Mouse (Mus musculus) midbrain, embryonic 16.5 days (tissue): ENCODE results near the gene Nup188. TPM values are rescaled to one million over a fixed set of nuclear protein-coding genes. Genes with fewer than 3 reads are reported as not detected.

Experiments
- ATAC-seq: fragments of 200-750 bp; cut with Nextera tagmentation; 2 replicates; pipeline ENCODE4 v1.8.0; 2017; ENCODE audit warnings: moderate TSS enrichment
- H3K27ac ChIP-seq: fragments of 300-500 bp; sonication (generic); 2 replicates; pipeline ENCODE4 v1.5.1; 2014; ENCODE audit warnings: mild to moderate bottlenecking, low read length, mixed read lengths
- H3K27me3 ChIP-seq: fragments of 300-500 bp; sonication (generic); 2 replicates; pipeline ENCODE4 v1.6.1; 2014; ENCODE audit warnings: low read depth, low read length, mixed read lengths; ENCODE audit not compliant: control insufficient read depth, insufficient read depth
- H3K36me3 ChIP-seq: fragments of 300-500 bp; sonication (generic); 2 replicates; pipeline ENCODE4 v1.6.1; 2014; ENCODE audit warnings: mild to moderate bottlenecking, low read length, moderate library complexity, mixed read lengths; ENCODE audit not compliant: control insufficient read depth, insufficient read depth
- H3K4me1 ChIP-seq: fragments of 300-500 bp; sonication (generic); 2 replicates; pipeline ENCODE4 v1.6.1; 2014; ENCODE audit warnings: mild to moderate bottlenecking, low read length, mixed read lengths; ENCODE audit not compliant: control insufficient read depth, insufficient read depth
- H3K4me2 ChIP-seq: fragments of 300-500 bp; sonication (generic); 2 replicates; pipeline ENCODE4 v1.6.1; 2014; ENCODE audit warnings: mild to moderate bottlenecking, low read length, mixed read lengths
- H3K4me3 ChIP-seq: fragments of 300-500 bp; sonication (generic); 2 replicates; pipeline ENCODE4 v1.5.1; 2014; ENCODE audit warnings: low read depth, mild to moderate bottlenecking, low read length, moderate library complexity, mixed read lengths
- H3K9ac ChIP-seq: fragments of 300-500 bp; sonication (generic); 2 replicates; pipeline ENCODE4 v1.6.1; 2014; ENCODE audit warnings: low read depth, low read length, mixed read lengths
- H3K9me3 ChIP-seq: fragments of 300-500 bp; sonication (generic); replicated peaks from 2 replicates; pipeline ENCODE4 v1.6.1; 2014; ENCODE audit warnings: mild to moderate bottlenecking, low read length, mixed read lengths; ENCODE audit not compliant: control insufficient read depth, poor library complexity, severe bottlenecking
- WGBS: fragments of 180-500 bp; shearing (Covaris S2); extraction: QIAGEN DNeasy Blood & Tissue Kit; methylation state at CpG from one replicate; pipeline ENCODE4 v1.1.7; 2014; 5-methylcytosine and 5-hydroxymethylcytosine counted together
- polyA plus RNA-seq: library from polyadenylated mRNA; unstranded; fragments of >200 nt; fragmentation: Nextera tagmentation; extraction: Ambion mirVana; gene quantifications from 2 replicates; pipeline ENCODE4 v1.2.1, GENCODE M21; 2015

The Nup188 gene
- polyA plus RNA-seq, 1 experiment from 2014 or later = 18.9 TPM

DNA sequence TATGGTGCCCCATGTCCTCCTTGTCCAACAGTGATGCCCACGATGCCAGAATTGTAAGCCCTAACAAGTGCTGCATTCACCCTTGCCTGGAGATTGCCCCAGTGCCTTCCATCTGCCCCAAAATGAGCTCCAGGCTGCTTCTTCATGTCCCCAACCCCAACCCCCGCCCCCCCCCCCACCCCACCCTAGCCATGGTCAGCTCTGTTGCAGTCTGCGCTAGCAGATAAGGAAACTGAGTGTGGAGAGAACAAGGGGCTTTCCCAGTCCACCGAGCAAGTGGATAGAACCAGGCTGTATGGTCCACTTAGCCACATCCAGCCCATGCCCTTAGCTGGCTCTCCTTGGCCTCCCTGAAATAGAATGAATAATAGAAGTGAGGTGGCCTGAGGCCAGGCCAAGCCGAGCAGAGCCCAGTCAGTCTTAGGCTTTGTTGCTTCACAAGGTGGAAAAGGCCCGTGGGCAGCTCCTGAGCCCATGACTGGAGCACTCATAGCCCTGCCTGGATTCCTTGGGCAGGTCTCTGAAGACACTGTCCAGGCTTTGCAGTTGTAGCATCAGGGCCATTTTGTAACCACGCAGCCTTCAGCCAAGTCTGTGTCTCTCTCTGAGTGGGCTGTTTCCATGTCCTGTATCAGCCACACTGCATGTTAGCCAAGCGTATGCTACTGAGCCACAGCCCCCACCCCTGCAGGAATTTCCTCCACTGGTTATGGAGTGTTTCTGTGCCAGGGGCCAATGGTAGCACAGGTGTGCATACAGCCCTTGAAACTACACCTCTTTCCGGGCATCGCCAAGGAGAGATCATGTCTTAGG lies 94.6 kb downstream of the Nup188 start:
- WGBS = 93% methylated on average over 10 of the region's 10 CpGs
- no peak overlapping the region for H3K4me2 ChIP-seq
- no peak overlapping the region for H3K4me3 ChIP-seq
- no peak for ATAC-seq
- H3K9ac ChIP-seq = no peak overlapping the region
- H3K9me3 ChIP-seq = no peaks in the 10 kb centered on the region
- no peaks in the 10 kb centered on the region for H3K27me3 ChIP-seq
- H3K27ac ChIP-seq = no peak overlapping the region
- no peaks in the 10 kb centered on the region for H3K4me1 ChIP-seq
- H3K36me3 ChIP-seq = peaks cover 42% of the 10 kb centered on the region

DNA sequence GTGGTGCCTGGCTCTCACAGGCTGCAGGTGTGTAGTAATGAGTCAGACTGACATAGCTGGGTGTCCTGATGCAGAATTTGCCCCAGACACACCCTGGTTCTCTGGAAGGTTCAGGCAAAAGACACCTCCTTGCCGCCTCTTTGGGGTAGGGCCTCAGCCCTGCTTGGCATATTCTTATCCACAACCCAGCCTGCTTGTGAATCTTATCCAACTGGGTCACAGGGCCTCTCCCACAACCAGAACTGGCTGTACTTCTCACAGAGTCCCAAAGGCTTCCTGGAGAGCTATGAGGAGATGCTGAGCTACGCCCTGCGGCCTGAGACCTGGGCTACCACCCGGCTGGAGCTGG lies 95.2 kb downstream of the Nup188 start:
- no peak overlapping the region for H3K9ac ChIP-seq
- H3K27me3 ChIP-seq = no peaks in the 10 kb centered on the region
- no peaks in the 10 kb centered on the region for H3K4me1 ChIP-seq
- WGBS = 96% methylated on average over 4 of the region's 4 CpGs
- no peak for ATAC-seq
- H3K4me2 ChIP-seq = no peak overlapping the region
- no peaks in the 10 kb centered on the region for H3K9me3 ChIP-seq
- H3K27ac ChIP-seq = no peak overlapping the region
- no peak overlapping the region for H3K4me3 ChIP-seq
- H3K36me3 ChIP-seq = peaks cover 36% of the 10 kb centered on the region

DNA sequence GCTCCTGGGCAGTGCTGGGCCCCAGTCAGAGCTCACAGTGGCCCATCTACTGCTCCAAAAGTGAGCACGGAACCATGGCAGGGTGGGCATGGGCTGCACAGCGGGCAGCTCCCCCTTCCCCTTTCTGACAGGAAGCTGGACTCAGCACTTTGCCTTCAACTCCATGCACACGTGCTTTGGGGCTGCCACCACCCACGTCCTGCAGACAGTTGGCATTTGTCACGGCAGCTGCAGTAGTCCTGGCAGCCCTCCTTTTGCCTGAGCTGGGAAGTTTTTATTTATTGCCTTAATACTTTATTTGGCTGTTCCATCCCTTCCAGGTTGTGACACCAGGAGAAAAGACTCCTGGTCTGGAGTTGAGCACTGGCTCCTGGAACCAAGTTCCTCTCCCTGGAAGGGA lies 98.6 kb downstream of the Nup188 start:
- no peak overlapping the region for H3K4me2 ChIP-seq
- H3K27ac ChIP-seq = no peak overlapping the region
- peaks cover 20% of the 10 kb centered on the region for H3K36me3 ChIP-seq
- H3K9me3 ChIP-seq = no peaks in the 10 kb centered on the region
- ATAC-seq = no peak
- H3K9ac ChIP-seq = no peak overlapping the region
- H3K4me3 ChIP-seq = no peak overlapping the region
- 90% methylated on average over 5 of the region's 5 CpGs for WGBS
- H3K27me3 ChIP-seq = no peaks in the 10 kb centered on the region
- H3K4me1 ChIP-seq = no peaks in the 10 kb centered on the region

GRCm38 (mm10) chr2:30385591-30385990 lies 99.4 kb downstream of the Nup188 start:
- ATAC-seq = no peak
- peaks cover 16% of the 10 kb centered on the region for H3K36me3 ChIP-seq
- no peak overlapping the region for H3K4me2 ChIP-seq
- H3K4me3 ChIP-seq = no peak overlapping the region
- H3K4me1 ChIP-seq = no peaks in the 10 kb centered on the region
- no peaks in the 10 kb centered on the region for H3K27me3 ChIP-seq
- no peak overlapping the region for H3K9ac ChIP-seq
- H3K27ac ChIP-seq = no peak overlapping the region
- no peaks in the 10 kb centered on the region for H3K9me3 ChIP-seq
- WGBS = 90% methylated on average over 4 of the region's 4 CpGs

DNA sequence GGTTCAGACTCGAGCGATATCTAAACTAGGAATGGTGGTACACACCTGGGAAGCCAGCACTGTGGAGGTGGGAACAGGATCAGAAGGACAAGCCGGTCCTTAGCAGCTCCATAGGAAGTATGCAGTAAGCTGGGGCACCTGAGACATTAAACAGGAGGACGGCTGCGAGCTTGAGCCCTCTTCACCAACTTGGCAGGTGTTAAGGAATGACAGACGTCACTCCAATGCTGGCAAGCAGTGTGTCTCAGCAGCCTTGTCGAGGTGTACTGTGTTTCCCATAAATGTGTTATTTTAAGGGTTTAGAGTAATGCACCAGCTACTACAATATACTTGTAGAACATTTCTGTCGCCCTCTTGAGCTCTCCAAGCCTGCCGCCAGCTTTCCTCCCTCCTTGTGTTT lies 100.7 kb downstream of the Nup188 start:
- H3K9ac ChIP-seq = no peak overlapping the region
- no peaks in the 10 kb centered on the region for H3K27me3 ChIP-seq
- peaks cover 3% of the 10 kb centered on the region; the same call in 1 of the 2 replicates for H3K4me1 ChIP-seq
- 88% methylated on average over 9 of the region's 9 CpGs for WGBS
- no peak overlapping the region for H3K27ac ChIP-seq
- ATAC-seq = no peak
- no peaks in the 10 kb centered on the region for H3K9me3 ChIP-seq
- no peak overlapping the region for H3K4me2 ChIP-seq
- no peak overlapping the region for H3K4me3 ChIP-seq
- H3K36me3 ChIP-seq = peaks cover 8% of the 10 kb centered on the region

GRCm38 (mm10) chr2:30389000-30389399 lies 102.8 kb downstream of the Nup188 start:
- no peaks in the 10 kb centered on the region for H3K9me3 ChIP-seq
- no peak overlapping the region for H3K27ac ChIP-seq
- peaks cover 6% of the 10 kb centered on the region for H3K36me3 ChIP-seq
- no peak overlapping the region for H3K4me3 ChIP-seq
- H3K4me2 ChIP-seq = no peak overlapping the region
- peaks cover 13% of the 10 kb centered on the region for H3K4me1 ChIP-seq
- no peaks in the 10 kb centered on the region for H3K27me3 ChIP-seq
- H3K9ac ChIP-seq = no peak overlapping the region
- 95% methylated on average over 2 of the region's 2 CpGs for WGBS
- no peak for ATAC-seq

DNA sequence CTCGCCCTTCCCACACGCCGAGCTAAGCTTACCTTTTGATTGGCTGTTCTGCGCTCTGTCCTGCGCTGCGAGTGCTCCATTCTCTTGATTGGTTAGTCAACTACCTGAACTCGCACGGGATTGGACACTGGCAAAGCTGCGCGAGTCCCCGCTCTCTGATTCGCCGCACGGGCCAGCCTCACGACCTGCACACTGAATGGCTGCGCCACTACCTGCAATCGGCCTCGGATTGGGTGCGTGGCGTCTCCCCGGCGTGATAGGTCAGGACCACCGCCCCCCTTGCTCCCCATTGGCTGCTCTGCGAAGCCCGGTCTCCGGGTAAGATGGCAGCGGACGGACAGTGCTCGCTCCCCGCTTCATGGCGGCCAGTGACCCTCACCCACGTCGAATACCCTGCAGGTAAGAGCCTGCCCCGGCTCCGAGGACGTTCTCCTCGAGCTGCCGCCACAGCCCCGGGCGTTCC lies 105.9 kb downstream of the Nup188 start, which contains the start of gene Dolpp1:
Gene Dolpp1 (plus strand): TSS at position 141 of the 463 bp plus-strand sequence.
- Histone ChIP-seq H3K4me1 (peaks cover 17% of the 10 kb centered on the region), H3K9ac (peak within 1 kb of the TSS; percentile 61), H3K4me3 (peak within 1 kb of the TSS; percentile 82), H3K9me3 (no peaks in the 10 kb centered on the region), H3K4me2 (peak within 1 kb of the TSS; percentile 68), H3K36me3 (peaks cover 7% of the 10 kb centered on the region; the same call in 1 of the 2 replicates), H3K27ac (peak within 1 kb of the TSS; percentile 95), H3K27me3 (no peaks in the 10 kb centered on the region)
- under 1% methylated on average over 40 of the region's 40 CpGs for WGBS
- ATAC-seq = peak; percentile 99

DNA sequence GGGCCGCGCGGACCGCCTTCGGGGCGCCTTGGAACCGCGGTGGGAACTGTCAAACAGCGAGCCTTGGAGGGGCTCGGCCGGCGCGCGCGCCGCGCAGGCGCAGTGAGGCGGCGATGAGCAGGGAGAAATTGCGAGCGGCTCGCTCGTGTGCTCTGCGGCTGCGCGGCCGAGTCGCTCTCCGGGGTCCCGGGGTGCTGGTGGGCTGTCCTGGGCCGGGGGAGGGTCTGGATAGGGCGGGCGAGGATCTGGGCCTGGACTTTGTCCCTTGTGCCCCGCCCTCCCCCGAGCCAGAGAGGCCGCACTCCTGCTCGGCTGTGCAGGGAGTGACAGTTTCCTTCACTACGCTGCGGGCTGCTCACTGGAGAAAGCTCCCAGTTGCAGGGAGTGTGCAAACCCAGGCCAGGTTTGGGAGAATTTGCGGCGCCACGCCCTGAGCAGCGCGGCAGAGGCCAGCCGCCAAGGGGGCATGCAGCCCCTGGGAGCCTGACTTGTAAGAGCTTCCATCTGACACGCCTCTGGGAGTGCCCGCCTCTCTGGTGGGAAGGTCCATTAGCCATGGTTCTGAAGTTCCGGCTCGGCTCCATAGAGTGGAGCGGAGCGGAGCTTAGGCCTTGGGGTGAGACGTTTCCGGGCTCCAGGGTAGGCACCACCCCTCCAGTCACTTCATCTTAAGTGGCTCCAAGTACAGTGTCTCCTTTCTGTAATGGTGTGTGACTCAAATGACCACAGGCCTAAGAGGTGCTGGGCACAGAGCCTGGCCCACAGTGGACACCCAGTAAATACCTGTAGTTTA lies 106.6 kb downstream of the Nup188 start:
- Histone ChIP-seq H3K36me3 (peaks cover 7% of the 10 kb centered on the region; the same call in 1 of the 2 replicates), H3K27me3 (no peaks in the 10 kb centered on the region), H3K9ac (peak overlapping the region; percentile 61), H3K27ac (peak overlapping the region; percentile 95), H3K9me3 (no peaks in the 10 kb centered on the region), H3K4me2 (peak overlapping the region; percentile 68), H3K4me3 (peak overlapping the region; percentile 82), H3K4me1 (peaks cover 17% of the 10 kb centered on the region)
- peak; percentile 84 for ATAC-seq
- WGBS = 1% methylated on average over 50 of the region's 54 CpGs

DNA sequence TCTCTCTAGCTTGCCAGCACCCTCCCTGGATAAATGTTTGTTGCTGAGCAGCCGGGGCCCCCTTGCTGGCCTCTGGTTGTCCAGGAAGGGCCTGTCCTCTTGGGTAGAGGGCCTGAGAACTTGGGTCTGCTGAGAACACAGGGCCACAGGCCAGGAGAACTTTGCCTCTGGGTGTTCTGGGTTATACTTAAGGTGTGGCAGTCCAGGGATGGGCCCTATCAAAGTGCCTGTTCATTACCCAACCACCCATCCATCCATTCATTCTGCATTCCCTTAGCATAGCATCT lies 107.1 kb downstream of the Nup188 start:
- Histone ChIP-seq H3K4me1 (peaks cover 17% of the 10 kb centered on the region), H3K9me3 (no peaks in the 10 kb centered on the region), H3K4me3 (peak overlapping the region; percentile 82), H3K27me3 (no peaks in the 10 kb centered on the region), H3K9ac (peak overlapping the region; percentile 61), H3K36me3 (peaks cover 8% of the 10 kb centered on the region), H3K27ac (no peak overlapping the region), H3K4me2 (peak overlapping the region; percentile 68)
- 86% methylated on average over 1 of the region's 1 CpGs for WGBS
- no peak for ATAC-seq
